Comparison of ENCODE assay signal across 9 mouse cellular contexts in genomic region chr2:119304798-119305208, GRCm38 (mm10). TPM values are rescaled to one million over a fixed set of nuclear protein-coding genes. Genes with fewer than 3 reads are reported as not detected.
A peak's percentile ranks its signal among the peaks of the same experiment; 100 is the strongest.
DNase-seq lines count a peak whose midpoint lies in the region; ATAC-seq and TF ChIP-seq lines count a peak whose summit lies in the region.
"Had no signal": no experiment of that assay in that cellular context is flagged by ENCODE, and none has a peak within 500 bp of the region (broad histone marks: within the 10 kb centered on the region; RNA-seq: fewer than 3 reads in every experiment).

No protein-coding gene starts in this region.

- no peaks in the 10 kb centered on the region for H3K36me3 ChIP-seq in ES-E14 (ENCODE audit: control insufficient read depth, insufficient read depth, low read length, poor library complexity, severe bottlenecking)
- H3K36me3 ChIP-seq in lung, embryonic 15.5 days, result no peaks in the 10 kb centered on the region

- no peak overlapping the region for H3K4me2 ChIP-seq in lung, embryonic 15.5 days
- H3K4me2 ChIP-seq: limb, embryonic 13.5 days had no signal

- H3K27ac ChIP-seq in ES-E14 (ENCODE audit: insufficient read depth, low read depth, low read length, poor library complexity, severe bottlenecking), result no peak overlapping the region
- H3K27ac ChIP-seq in lung, embryonic 15.5 days, result peak overlapping the region; percentile 37; the same call in 1 of the 2 replicates
- H3K27ac ChIP-seq: limb, embryonic 13.5 days had no signal

- no peak overlapping the region for H3K4me3 ChIP-seq in ES-E14 (ENCODE audit: insufficient read depth in 1 of 2, low read depth in 1 of 2, low read length in 2 of 2, poor library complexity in 1 of 2, severe bottlenecking in 1 of 2)
- H3K4me3 ChIP-seq in lung, embryonic 15.5 days, result no peak overlapping the region
- H3K4me3 ChIP-seq: limb, embryonic 13.5 days had no signal

- peaks cover 4 to 24% of the 10 kb centered on the region in 2 experiments; a peak in 2 of 4 replicates for H3K4me1 ChIP-seq in ES-E14 (ENCODE audit: control insufficient read depth in 2 of 2, insufficient read depth in 2 of 2, low read length in 2 of 2, poor library complexity in 1 of 2)
- H3K4me1 ChIP-seq in lung, embryonic 15.5 days, result peaks cover 31% of the 10 kb centered on the region

- peak; percentile 53 for DNase-seq in ES-E14 (ENCODE audit: low read depth, low spot score)
- peak; percentile 65 for DNase-seq in embryo, embryonic 10.5 days (ENCODE audit: low spot score)
- peak; percentile 80 for DNase-seq in kidney, adult 11 months
- no peak for DNase-seq in right cerebral cortex, postnatal 36 days (ENCODE audit: low spot score in 2 of 2)
- no peak for DNase-seq in left cerebral cortex, adult 8-10 months (ENCODE audit: low spot score in 2 of 2)
- DNase-seq in spleen, postnatal 4 days (ENCODE audit: low spot score in 2 of 2), result no peak
- DNase-seq in thymus, postnatal 4 days, result no peak

- H3K27me3 ChIP-seq in lung, embryonic 15.5 days, result no peaks in the 10 kb centered on the region
- H3K27me3 ChIP-seq: limb, embryonic 13.5 days had no signal

- 14% methylated on average over 3 of the region's 3 CpGs for WGBS in lung, embryonic 15.5 days

- ATAC-seq in lung, embryonic 15.5 days (ENCODE audit: borderline replicate concordance, extremely low read depth, low FRiP score, low TSS enrichment), result peak; percentile 87

- in situ Hi-C loops in ES-E14 (cut with MboI; ENCODE audit: low sequenced_read_pairs in 2 of 2, unreplicated experiment in 2 of 2), result no loop called here

- H3K9me3 ChIP-seq in ES-E14 (ENCODE audit: control insufficient read depth, insufficient read depth, low read depth, low read length), result no peaks in the 10 kb centered on the region
- no peaks in the 10 kb centered on the region for H3K9me3 ChIP-seq in lung, embryonic 15.5 days
- H3K9me3 ChIP-seq: limb, embryonic 13.5 days had no signal

- H3K9ac ChIP-seq in ES-E14 (ENCODE audit: insufficient read depth, low read depth, low read length, poor library complexity, severe bottlenecking), result no peak overlapping the region
- H3K9ac ChIP-seq in lung, embryonic 15.5 days, result no peak overlapping the region
- H3K9ac ChIP-seq: limb, embryonic 13.5 days had no signal

TF ChIP-seq in ES-E14, 5 proteins besides CTCF, POLR2A, EP300 and RAD21:
- TF ChIP-seq ZNF384 (IDR thresholded peaks at IDR 0.05; ENCODE audit: low read depth, low read length) (no peak), HCFC1 (IDR thresholded peaks at IDR 0.05; ENCODE audit: borderline replicate concordance, insufficient read depth, low read length) (no peak), ZC3H11A (IDR thresholded peaks at IDR 0.05; ENCODE audit: borderline replicate concordance, low read depth, low read length) (no peak), MAFK (IDR thresholded peaks at IDR 0.05; ENCODE audit: insufficient read depth, low read depth, low read length) (no peak), CHD2 (IDR thresholded peaks at IDR 0.05; ENCODE audit: low read depth, low read length) (no peak)

RNA-seq across cellular contexts. Expression of gene Vps18, which starts 16.3 kb away (rescaled TPM):
- total RNA-seq in ES-E14 (2012; rRNA removed), result 17.0 and 17.8 TPM in 2 replicates
- polyA plus RNA-seq in lung, embryonic 15.5 days (2015; fragmentation: Nextera tagmentation; extraction: Ambion mirVana), result 18.3 and 19.1 TPM in 2 replicates
- 10 to 100 TPM; 46.8 to 52.2 (median 49.4) TPM for total RNA-seq in left cerebral cortex, adult 8-10 months (2022)

RNA-seq across cellular contexts. Expression of gene Dll4, which starts 20.8 kb away (rescaled TPM):
- 0.27 and 0.42 TPM in 2 replicates for total RNA-seq in ES-E14 (2012; rRNA removed)
- polyA plus RNA-seq in lung, embryonic 15.5 days (2015; fragmentation: Nextera tagmentation; extraction: Ambion mirVana), result 13.6 and 14.7 TPM in 2 replicates
- 1 to 10 TPM; 2.0 to 3.9 (median 3.0) TPM for total RNA-seq in left cerebral cortex, adult 8-10 months (2022)

RNA-seq across cellular contexts. Expression of gene Rhov, which starts 33.7 kb away (rescaled TPM):
- 1.8 and 1.9 TPM in 2 replicates for total RNA-seq in ES-E14 (2012; rRNA removed)
- 1.3 and 1.6 TPM in 2 replicates for polyA plus RNA-seq in lung, embryonic 15.5 days (2015; fragmentation: Nextera tagmentation; extraction: Ambion mirVana)
- total RNA-seq in left cerebral cortex, adult 8-10 months (2022), result 10 to 100 TPM; 11.1 to 12.5 (median 11.7) TPM

RNA-seq across cellular contexts. Expression of gene Chac1, which starts 46.2 kb away (rescaled TPM):
- 20.9 and 31.0 TPM in 2 replicates for total RNA-seq in ES-E14 (2012; rRNA removed)
- 0.59 and 1.1 TPM in 2 replicates for polyA plus RNA-seq in lung, embryonic 15.5 days (2015; fragmentation: Nextera tagmentation; extraction: Ambion mirVana)
- total RNA-seq in left cerebral cortex, adult 8-10 months (2022), result 10 to 100 TPM in 1 of 4 experiments, 1 to 10 TPM in 3; 6.9 to 10.9 (median 8.1) TPM

Comparison
In these comparisons a context has a peak if more than half of its experiments do, and no peak if none do; other contexts are left out.
1. DNase-seq: peak in ES-E14 (single experiment), embryo, embryonic 10.5 days (single experiment) and kidney, adult 11 months (single experiment); none in right cerebral cortex, postnatal 36 days (0 of 2), left cerebral cortex, adult 8-10 months (0 of 2), spleen, postnatal 4 days (0 of 2) and thymus, postnatal 4 days (single experiment).